Mouse (Mus musculus): ENCODE measurements around the gene Fads1. TPM values are rescaled to one million over a fixed set of nuclear protein-coding genes. Genes with fewer than 3 reads are reported as not detected.

Gene Fads1
- polyA plus RNA-seq, 1 experiment from 2014 or later: 58.9 TPM

- 45% methylated on average over 7 of the region's 7 CpGs for WGBS
- no peaks in the 10 kb centered on the region for H3K9me3 ChIP-seq
- no peak for ATAC-seq (ENCODE audit: extremely low read depth, insufficient number of reproducible peaks, low FRiP score, low TSS enrichment)
Observed at GRCm38 (mm10) chr19:10191326-10191725, 8.6 kb downstream of the Fads1 start.

DNA sequence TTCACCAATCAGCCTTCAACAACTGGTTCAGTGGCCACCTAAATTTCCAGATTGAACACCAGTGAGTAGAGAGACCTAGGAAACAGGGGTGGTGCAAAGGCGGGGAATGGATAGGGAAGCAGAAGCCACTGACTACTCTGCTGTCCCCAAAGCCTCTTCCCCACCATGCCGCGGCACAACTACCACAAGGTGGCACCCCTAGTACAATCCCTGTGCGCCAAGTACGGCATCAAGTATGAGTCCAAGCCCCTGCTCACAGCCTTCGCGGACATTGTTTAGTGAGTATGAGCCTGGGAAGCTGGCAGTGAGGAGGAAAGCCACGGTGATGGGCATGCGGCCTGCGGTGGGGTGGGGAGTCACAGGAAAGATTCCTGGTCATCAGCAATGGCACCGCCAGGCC is 11.6 kb downstream of the Fads1 start:
- Histone ChIP-seq H3K27me3 (replicated peaks) (no peaks in the 10 kb centered on the region), H3K27ac (replicated peaks) (no peak overlapping the region), H3K4me2 (no peak overlapping the region), H3K9me3 (no peaks in the 10 kb centered on the region), H3K36me3 (peaks cover 84% of the 10 kb centered on the region), H3K9ac (no peak overlapping the region), H3K4me1 (peaks cover 9% of the 10 kb centered on the region), H3K4me3 (no peak overlapping the region)
- ATAC-seq (ENCODE audit: extremely low read depth, insufficient number of reproducible peaks, low FRiP score, low TSS enrichment): no peak
- WGBS: 81% methylated on average over 11 of the region's 11 CpGs

More at GRCm38 (mm10) chr19:10191326-10191725, 8.6 kb downstream of the Fads1 start:
- Histone ChIP-seq H3K4me2 (no peak overlapping the region), H3K27me3 (replicated peaks) (no peaks in the 10 kb centered on the region), H3K4me3 (no peak overlapping the region), H3K36me3 (peaks cover 100% of the 10 kb centered on the region), H3K4me1 (peaks cover 5% of the 10 kb centered on the region), H3K9ac (no peak overlapping the region), H3K27ac (replicated peaks) (no peak overlapping the region)

DNA sequence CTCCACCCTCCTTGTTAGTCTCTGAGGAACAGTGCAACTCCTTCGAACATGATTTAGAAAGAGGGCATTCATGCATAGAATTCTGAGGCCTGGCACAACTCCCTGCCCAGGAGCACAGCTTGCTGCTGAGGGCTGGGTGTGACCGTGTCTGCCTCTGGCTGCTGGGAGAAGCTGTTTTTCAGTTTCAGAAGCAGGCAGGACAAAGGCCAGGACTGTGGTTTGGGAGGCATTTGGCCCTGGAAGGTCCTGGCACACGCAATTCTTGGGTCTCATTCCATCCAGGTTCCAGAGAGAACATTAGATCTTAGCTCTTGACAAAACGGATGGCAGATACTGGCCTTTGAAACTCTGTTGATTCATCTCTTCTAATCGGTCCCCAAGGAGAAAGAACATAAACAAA is 12.6 kb downstream of the Fads1 start:
- H3K9ac ChIP-seq: no peak overlapping the region
- H3K4me2 ChIP-seq: no peak overlapping the region
- H3K4me1 ChIP-seq: peaks cover 9% of the 10 kb centered on the region
- 79% methylated on average over 5 of the region's 5 CpGs for WGBS
- no peak overlapping the region for H3K4me3 ChIP-seq
- no peaks in the 10 kb centered on the region for H3K9me3 ChIP-seq
- no peak overlapping the region for H3K27ac ChIP-seq (replicated peaks)
- ATAC-seq (ENCODE audit: extremely low read depth, insufficient number of reproducible peaks, low FRiP score, low TSS enrichment): no peak
- H3K27me3 ChIP-seq (replicated peaks): no peaks in the 10 kb centered on the region
- peaks cover 84% of the 10 kb centered on the region for H3K36me3 ChIP-seq

DNA sequence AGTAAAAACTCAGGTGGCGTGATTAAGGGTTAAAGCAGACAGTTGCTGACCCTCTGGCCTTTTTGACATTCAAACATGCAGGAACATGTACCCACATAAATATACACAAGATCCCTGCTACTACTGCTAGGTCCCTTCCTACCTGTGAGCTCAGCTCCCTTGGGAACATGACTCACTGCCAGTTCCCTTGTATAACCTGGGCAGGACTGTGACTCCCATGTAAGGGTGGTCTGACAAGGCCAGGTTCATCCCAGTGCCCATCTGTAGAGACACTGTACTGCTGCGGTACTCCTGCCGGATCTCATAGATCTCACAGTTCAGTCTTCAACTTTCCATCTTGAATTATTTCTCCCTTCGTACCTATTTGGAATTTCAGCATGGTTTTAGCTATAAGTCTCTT is 14.4 kb downstream of the Fads1 start:
- Histone ChIP-seq H3K9ac (no peak overlapping the region), H3K4me3 (no peak overlapping the region), H3K27me3 (replicated peaks) (no peaks in the 10 kb centered on the region), H3K4me2 (no peak overlapping the region), H3K36me3 (peaks cover 79% of the 10 kb centered on the region), H3K4me1 (peaks cover 4% of the 10 kb centered on the region; the same call in 1 of the 2 replicates), H3K9me3 (no peaks in the 10 kb centered on the region), H3K27ac (replicated peaks) (no peak overlapping the region)
- 85% methylated on average over 4 of the region's 4 CpGs for WGBS
- ATAC-seq (ENCODE audit: extremely low read depth, insufficient number of reproducible peaks, low FRiP score, low TSS enrichment): no peak

DNA sequence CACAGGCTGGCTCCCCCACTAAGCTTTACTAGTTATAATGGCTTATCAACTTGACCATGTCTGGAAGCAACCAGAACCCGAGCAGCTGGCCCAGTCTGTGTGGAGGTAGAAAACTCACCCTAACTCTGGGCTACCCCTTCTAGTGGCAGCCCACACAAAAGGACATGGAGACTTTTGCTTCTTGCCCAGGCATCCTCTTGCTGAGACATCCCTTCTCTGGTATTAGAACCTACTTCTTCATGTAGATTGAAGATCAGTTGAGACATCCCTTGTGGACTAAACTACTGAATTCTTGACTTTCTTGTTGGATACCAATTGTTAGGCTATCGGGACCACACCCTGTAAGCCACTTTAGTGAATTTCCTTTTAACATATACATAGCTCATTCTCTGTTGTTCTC is 15.6 kb downstream of the Fads1 start:
- Histone ChIP-seq H3K4me2 (no peak overlapping the region), H3K9me3 (no peaks in the 10 kb centered on the region), H3K4me1 (peaks cover 12% of the 10 kb centered on the region), H3K36me3 (peaks cover 67% of the 10 kb centered on the region), H3K27me3 (replicated peaks) (no peaks in the 10 kb centered on the region), H3K4me3 (no peak overlapping the region), H3K27ac (replicated peaks) (no peak overlapping the region), H3K9ac (no peak overlapping the region)
- 66% methylated on average over 2 of the region's 2 CpGs for WGBS
- no peak for ATAC-seq (ENCODE audit: extremely low read depth, insufficient number of reproducible peaks, low FRiP score, low TSS enrichment)

DNA sequence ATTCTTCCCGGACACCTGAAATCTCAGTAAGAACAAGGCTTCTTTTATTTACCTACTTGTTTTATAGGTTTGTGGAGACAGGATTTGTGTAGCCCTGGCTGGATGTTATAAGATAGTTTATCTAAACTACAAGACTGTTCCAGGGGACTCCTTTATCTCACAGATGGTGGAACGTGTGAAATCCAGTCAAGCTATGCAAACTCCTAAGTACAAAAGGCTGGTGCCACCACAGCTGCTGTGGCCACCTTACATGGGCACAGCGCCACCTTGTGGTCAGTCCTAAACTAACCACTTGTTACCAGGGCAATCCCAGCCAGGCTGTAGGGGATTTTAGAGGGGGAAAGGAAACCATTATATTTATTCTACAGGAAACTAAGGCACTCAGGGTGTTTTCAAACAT is 16.0 kb downstream of the Fads1 start:
- H3K9ac ChIP-seq: no peak overlapping the region
- no peak for ATAC-seq (ENCODE audit: extremely low read depth, insufficient number of reproducible peaks, low FRiP score, low TSS enrichment)
- 28% methylated on average over 3 of the region's 3 CpGs for WGBS
- H3K4me1 ChIP-seq: peaks cover 13% of the 10 kb centered on the region
- no peak overlapping the region for H3K4me3 ChIP-seq
- H3K4me2 ChIP-seq: no peak overlapping the region
- H3K27me3 ChIP-seq (replicated peaks): no peaks in the 10 kb centered on the region
- H3K9me3 ChIP-seq: no peaks in the 10 kb centered on the region
- peaks cover 63% of the 10 kb centered on the region for H3K36me3 ChIP-seq
- no peak overlapping the region for H3K27ac ChIP-seq (replicated peaks)

DNA sequence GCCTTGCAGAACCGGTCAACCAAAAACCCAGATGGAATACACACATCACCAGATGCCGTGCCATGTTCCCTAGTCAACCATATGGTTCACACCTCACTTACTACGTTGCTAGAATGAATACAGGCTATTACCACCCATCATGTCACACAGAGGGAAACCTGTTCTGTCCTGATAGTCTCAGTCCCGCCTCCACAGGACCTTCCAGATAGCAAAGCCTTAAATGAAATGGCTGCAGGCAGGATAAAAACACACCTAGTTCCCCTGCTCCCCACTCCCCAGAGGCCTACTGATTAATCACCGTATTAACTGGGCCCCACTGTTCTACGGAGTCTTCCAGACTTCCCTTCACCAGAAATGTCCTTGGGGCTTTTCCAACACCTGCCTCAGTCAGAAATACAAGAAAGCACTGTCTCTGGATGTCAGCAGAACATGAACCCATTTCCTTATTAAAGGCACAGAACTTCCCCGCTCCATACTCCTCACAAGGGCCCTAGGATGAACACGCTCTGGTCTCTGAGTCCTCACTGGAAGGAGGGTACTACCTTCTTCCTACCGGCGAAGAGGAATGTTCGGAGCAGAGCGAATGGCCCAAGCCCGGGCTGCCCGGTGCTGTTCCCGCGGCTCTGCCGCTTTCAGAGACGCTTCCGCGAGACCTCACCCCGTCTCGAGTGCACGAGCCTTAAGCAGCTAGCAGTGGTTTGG is 20.6 kb downstream of the Fads1 start:
- Histone ChIP-seq H3K9me3 (no peaks in the 10 kb centered on the region), H3K36me3 (peaks cover 52% of the 10 kb centered on the region), H3K4me1 (peaks cover 22% of the 10 kb centered on the region), H3K4me3 (peak overlapping the region; percentile 95), H3K27me3 (replicated peaks) (no peaks in the 10 kb centered on the region), H3K27ac (replicated peaks) (peak overlapping the region; percentile 90), H3K4me2 (peak overlapping the region; percentile 91), H3K9ac (peak overlapping the region; percentile 95)
- 2% methylated on average over 23 of the region's 23 CpGs for WGBS
- ATAC-seq (ENCODE audit: extremely low read depth, insufficient number of reproducible peaks, low FRiP score, low TSS enrichment): peak; percentile 19; the same call in 1 of the 2 replicates

- Histone ChIP-seq H3K4me1 (peaks cover 19% of the 10 kb centered on the region), H3K4me3 (peak within 1 kb of the TSS; percentile 95), H3K4me2 (peak within 1 kb of the TSS; percentile 91), H3K36me3 (peaks cover 59% of the 10 kb centered on the region), H3K9me3 (no peaks in the 10 kb centered on the region), H3K27ac (replicated peaks) (peak within 1 kb of the TSS; percentile 90), H3K27me3 (replicated peaks) (no peaks in the 10 kb centered on the region), H3K9ac (peak within 1 kb of the TSS; percentile 95)
- ATAC-seq (ENCODE audit: extremely low read depth, insufficient number of reproducible peaks, low FRiP score, low TSS enrichment): peak; percentile 78
- WGBS: under 1% methylated on average over 40 of the region's 40 CpGs
Observed at GRCm38 (mm10) chr19:10203848-10204615, 21.3 kb downstream of the Fads1 start, which contains the start of the genes Tmem258 and Fen1. Tmem258 (plus strand) TSS chr19:10204014. Fen1 (minus strand) TSS chr19:10204169.

- no peaks in the 10 kb centered on the region for H3K27me3 ChIP-seq (replicated peaks)
- H3K36me3 ChIP-seq: peaks cover 59% of the 10 kb centered on the region
- WGBS: 1% methylated on average over 5 of the region's 5 CpGs
- peak overlapping the region; percentile 91 for H3K4me2 ChIP-seq
- peak overlapping the region; percentile 95 for H3K4me3 ChIP-seq
- no peaks in the 10 kb centered on the region for H3K9me3 ChIP-seq
- H3K27ac ChIP-seq (replicated peaks): peak overlapping the region; percentile 90
- H3K4me1 ChIP-seq: peaks cover 19% of the 10 kb centered on the region
- peak overlapping the region; percentile 95 for H3K9ac ChIP-seq
- no peak for ATAC-seq (ENCODE audit: extremely low read depth, insufficient number of reproducible peaks, low FRiP score, low TSS enrichment)
Observed at GRCm38 (mm10) chr19:10204616-10205001, 21.9 kb downstream of the Fads1 start.

DNA sequence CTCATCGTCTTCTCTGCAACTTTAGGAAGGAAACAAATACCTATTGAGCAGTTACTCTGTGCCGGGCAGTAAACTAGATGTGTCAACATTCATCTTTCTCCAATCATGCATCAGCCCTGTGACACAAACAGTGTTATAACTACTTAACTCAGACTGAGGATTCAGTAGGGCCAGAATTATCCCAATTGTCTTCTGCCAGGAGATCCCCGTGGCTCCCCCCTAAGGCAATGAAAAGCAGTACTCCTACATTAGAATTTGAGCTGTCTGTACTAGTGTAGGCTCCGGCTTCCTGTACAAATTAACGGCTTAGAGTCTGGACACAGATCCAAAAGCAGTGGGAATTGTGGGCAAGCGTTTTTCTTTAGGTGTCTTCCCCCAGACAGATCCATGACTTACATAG is 22.4 kb downstream of the Fads1 start:
- no peak for ATAC-seq (ENCODE audit: extremely low read depth, insufficient number of reproducible peaks, low FRiP score, low TSS enrichment)
- Histone ChIP-seq H3K27me3 (replicated peaks) (no peaks in the 10 kb centered on the region), H3K9ac (peak overlapping the region; percentile 95), H3K4me2 (peak overlapping the region; percentile 91), H3K27ac (replicated peaks) (peak overlapping the region; percentile 90), H3K4me3 (peak overlapping the region; percentile 95), H3K9me3 (no peaks in the 10 kb centered on the region), H3K36me3 (peaks cover 59% of the 10 kb centered on the region), H3K4me1 (peaks cover 19% of the 10 kb centered on the region)
- WGBS: 65% methylated on average over 6 of the region's 6 CpGs

- Histone ChIP-seq H3K36me3 (peaks cover 82% of the 10 kb centered on the region), H3K4me3 (no peak overlapping the region), H3K9me3 (no peaks in the 10 kb centered on the region), H3K4me2 (no peak overlapping the region), H3K27me3 (replicated peaks) (no peaks in the 10 kb centered on the region), H3K4me1 (peaks cover 10% of the 10 kb centered on the region), H3K9ac (no peak overlapping the region), H3K27ac (replicated peaks) (no peak overlapping the region)
- 79% methylated on average over 3 of the region's 3 CpGs for WGBS
- no peak for ATAC-seq (ENCODE audit: extremely low read depth, insufficient number of reproducible peaks, low FRiP score, low TSS enrichment)
Observed at GRCm38 (mm10) chr19:10208851-10209250, 26.2 kb downstream of the Fads1 start.

All from heart, embryonic 13.5 days (tissue).